Mouse (Mus musculus) testis, adult 2 months (tissue): Measurements from ENCODE around the gene Ifi206. TPM values are rescaled to one million over a fixed set of nuclear protein-coding genes. Genes with fewer than 3 reads are reported as not detected.
A peak's percentile ranks its signal among the peaks of the same experiment; 100 is the strongest.

ENCODE experiments used
- H3K27ac ChIP-seq: fragments of 200-500 bp; 2 replicates; pipeline ENCODE4 v1.5.1; 2012; ENCODE audit warnings: low read depth, low read length; ENCODE audit not compliant: control insufficient read depth, insufficient read depth
- H3K27me3 ChIP-seq: fragments of 200-500 bp; 2 replicates; pipeline ENCODE4 v1.6.1; 2012; ENCODE audit warnings: mild to moderate bottlenecking, low read length, moderate library complexity; ENCODE audit not compliant: control insufficient read depth, insufficient read depth
- H3K36me3 ChIP-seq: fragments of 200-500 bp; 2 replicates; pipeline ENCODE4 v1.6.1; 2012; ENCODE audit warnings: mild to moderate bottlenecking, low read length; ENCODE audit not compliant: control insufficient read depth, insufficient read depth
- H3K4me1 ChIP-seq: fragments of 200-500 bp; 2 replicates; pipeline ENCODE4 v1.6.1; 2012; ENCODE audit warnings: low read length; ENCODE audit not compliant: control insufficient read depth, insufficient read depth
- H3K4me3 ChIP-seq: fragments of 200-500 bp; 2 replicates; pipeline ENCODE4 v1.5.1; 2012; ENCODE audit warnings: low read depth, mild to moderate bottlenecking, low read length, moderate library complexity, mixed read lengths; ENCODE audit not compliant: control insufficient read depth
- CTCF ChIP-seq: fragments of 200-500 bp; IDR thresholded peaks from 2 replicates; pipeline ENCODE4 v1.5.1; 2012; ENCODE audit warnings: low read depth, mild to moderate bottlenecking, inconsistent platforms, low read length, moderate library complexity; ENCODE audit not compliant: control insufficient read depth, insufficient read depth, insufficient replicate concordance
- POLR2A ChIP-seq: fragments of 200-500 bp; IDR thresholded peaks from 2 replicates; pipeline ENCODE4 v1.6.1; 2012; ENCODE audit warnings: low read depth, mild to moderate bottlenecking, inconsistent platforms, low read length, moderate library complexity; ENCODE audit not compliant: control insufficient read depth
- polyA plus RNA-seq: library from polyadenylated mRNA; depleted of rRNA; stranded (reverse); fragments of >200 nt; gene quantifications from 2 replicates; pipeline ENCODE4 v1.2.3, GENCODE M21; 2012

Gene Ifi206
- polyA plus RNA-seq, 1 experiment, result 0.06 TPM

DNA sequence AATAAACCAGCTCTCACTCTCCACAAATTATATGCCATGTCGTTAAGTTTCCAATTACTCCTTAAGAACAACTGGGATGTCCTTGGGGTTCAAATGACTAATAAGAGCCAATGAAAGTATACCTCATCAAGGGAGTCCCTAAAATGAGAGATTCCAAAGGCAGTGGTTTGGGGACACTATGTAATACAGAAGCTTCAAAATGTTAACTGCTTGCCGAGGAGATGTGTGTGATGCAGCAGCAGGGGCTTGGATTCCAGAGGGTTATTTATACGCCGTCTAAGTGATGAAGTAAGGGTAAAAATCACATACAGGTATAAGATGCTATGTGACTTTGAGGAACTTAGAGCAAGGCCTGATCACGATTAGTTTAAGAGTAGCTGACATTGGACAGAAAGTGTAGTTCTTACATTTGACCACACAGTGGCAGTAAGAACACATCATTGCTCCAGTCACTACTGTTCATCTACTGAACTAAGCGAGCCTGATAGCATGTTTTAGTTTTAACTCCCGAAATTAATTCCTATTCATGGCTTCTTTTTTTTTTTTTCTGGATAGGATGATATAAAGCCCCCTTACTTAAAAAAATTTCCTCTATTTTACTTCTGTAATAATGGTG lies 34.6 kb downstream of the Ifi206 start:
- Histone ChIP-seq H3K4me1 (no peaks in the 10 kb centered on the region), H3K27ac (no peak overlapping the region), H3K36me3 (no peaks in the 10 kb centered on the region), H3K27me3 (no peaks in the 10 kb centered on the region), H3K4me3 (no peak overlapping the region)
- TF ChIP-seq CTCF, result peak; percentile 19; the same call in 1 of the 2 replicates
- TF ChIP-seq POLR2A, result no peak

DNA sequence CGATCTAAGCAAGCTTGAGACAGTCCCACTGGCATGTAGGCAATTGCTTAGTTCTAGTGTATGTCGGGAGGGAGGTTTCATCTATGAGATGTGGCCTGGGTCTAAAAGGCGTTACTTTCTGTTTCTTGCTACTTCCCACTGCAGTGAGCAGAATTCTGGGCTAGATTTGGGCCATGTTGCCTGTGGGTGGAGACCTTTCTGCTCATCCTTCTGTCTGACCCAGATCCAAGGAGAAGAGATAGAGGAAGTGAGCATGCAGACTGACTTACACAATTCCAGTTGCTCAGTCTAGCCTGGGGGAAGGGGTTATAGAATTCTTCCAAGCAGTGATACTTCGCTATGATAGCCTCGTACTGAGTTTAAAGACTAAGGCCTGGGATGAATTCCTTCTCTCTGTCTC lies 39.2 kb downstream of the Ifi206 start:
- H3K4me3 ChIP-seq, result no peak overlapping the region
- no peaks in the 10 kb centered on the region for H3K4me1 ChIP-seq
- no peak for TF ChIP-seq CTCF
- TF ChIP-seq POLR2A, result no peak
- H3K36me3 ChIP-seq, result no peaks in the 10 kb centered on the region
- H3K27ac ChIP-seq, result no peak overlapping the region
- no peaks in the 10 kb centered on the region for H3K27me3 ChIP-seq

DNA sequence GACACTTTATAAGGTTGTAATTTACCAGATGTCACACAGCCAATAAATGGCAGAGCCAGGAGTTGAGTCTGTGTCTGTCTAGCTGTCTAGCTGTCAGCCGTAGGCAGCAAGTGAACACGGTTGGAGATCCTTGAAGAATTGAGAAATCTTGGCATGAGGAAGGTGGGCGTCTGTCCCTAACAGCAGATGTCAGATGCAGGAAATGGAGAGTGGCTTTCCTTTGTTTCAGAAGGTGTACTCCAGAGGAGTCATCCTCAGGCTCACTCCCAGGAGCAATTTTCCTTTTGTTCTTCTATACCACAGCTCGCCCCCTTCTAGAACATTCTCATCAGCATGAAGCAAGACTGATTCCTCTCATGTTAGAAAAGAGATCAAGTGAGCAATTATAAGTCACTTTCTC lies 40.2 kb downstream of the Ifi206 start:
- Histone ChIP-seq H3K4me3 (no peak overlapping the region), H3K27me3 (no peaks in the 10 kb centered on the region)
- no peak for TF ChIP-seq CTCF
- no peak for TF ChIP-seq POLR2A

DNA sequence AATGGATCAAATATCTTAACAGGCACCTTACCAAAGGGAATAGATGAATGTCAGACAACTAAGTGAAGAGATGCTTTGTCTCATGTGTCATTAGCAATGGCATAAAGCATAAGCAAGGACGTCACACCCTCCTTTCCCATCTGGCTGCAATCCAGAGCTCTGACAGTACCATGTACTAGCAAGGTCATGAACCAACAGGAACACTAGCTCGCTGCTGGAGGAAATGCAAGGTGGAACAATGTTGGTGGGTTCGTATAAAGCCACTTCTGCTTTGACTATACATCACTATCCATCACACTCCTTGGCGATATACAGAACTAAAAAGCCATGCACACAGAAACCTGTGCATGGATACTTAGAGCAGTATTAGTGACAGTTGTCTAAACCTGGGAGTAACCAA lies 43.8 kb downstream of the Ifi206 start:
- no peak overlapping the region for H3K4me3 ChIP-seq
- no peak overlapping the region for H3K27ac ChIP-seq
- H3K27me3 ChIP-seq, result no peaks in the 10 kb centered on the region
- H3K4me1 ChIP-seq, result no peaks in the 10 kb centered on the region
- no peaks in the 10 kb centered on the region for H3K36me3 ChIP-seq
- TF ChIP-seq POLR2A (no peak), CTCF (no peak)

More for the DNA sequence above, 40.2 kb downstream of the Ifi206 start:
- H3K36me3 ChIP-seq, result no peaks in the 10 kb centered on the region
- H3K27ac ChIP-seq, result no peak overlapping the region
- no peaks in the 10 kb centered on the region for H3K4me1 ChIP-seq

DNA sequence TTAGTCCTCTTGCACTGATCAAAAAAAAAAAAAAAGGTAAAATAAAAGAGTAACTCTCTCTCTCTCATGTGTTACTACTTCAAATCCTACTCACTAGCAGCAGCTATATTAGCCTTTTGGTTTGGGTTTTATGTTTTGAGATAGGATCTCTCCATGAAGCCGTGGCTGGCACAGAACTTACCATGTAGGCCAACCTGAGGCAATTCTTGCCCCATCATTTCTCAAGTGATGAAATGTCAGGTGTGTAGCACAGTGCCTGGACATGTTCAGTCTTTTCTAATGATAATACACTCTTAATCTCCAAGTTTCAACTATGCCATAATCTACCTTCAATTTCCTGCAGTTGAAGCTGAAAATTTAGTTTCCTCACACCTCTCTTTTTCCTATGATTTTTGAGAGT lies 47.8 kb downstream of the Ifi206 start:
- Histone ChIP-seq H3K4me3 (no peak overlapping the region), H3K27me3 (no peaks in the 10 kb centered on the region), H3K36me3 (no peaks in the 10 kb centered on the region), H3K4me1 (no peaks in the 10 kb centered on the region), H3K27ac (no peak overlapping the region)
- TF ChIP-seq CTCF (no peak), POLR2A (no peak)

DNA sequence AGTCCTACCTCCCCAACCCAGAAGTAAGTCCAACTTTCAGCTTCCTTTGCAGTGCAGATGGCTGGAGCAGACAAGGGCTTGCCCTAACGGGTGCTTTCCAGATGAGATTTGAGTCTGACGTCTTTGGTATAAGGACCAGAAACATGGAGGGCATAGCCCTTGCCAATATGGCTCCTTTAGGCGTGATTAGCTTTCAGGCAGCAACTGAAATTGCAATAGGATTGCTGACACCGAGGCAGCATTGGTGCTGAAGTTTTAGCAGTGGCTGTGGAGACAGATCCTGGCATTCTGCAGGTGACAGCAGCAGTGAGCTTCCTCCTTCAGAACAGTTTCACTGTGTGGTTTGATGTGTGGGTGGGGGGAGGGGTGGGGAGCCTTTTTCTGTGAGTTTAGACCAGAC lies 49.6 kb downstream of the Ifi206 start:
- Histone ChIP-seq H3K27ac (no peak overlapping the region), H3K4me3 (no peak overlapping the region), H3K4me1 (no peaks in the 10 kb centered on the region), H3K36me3 (no peaks in the 10 kb centered on the region), H3K27me3 (no peaks in the 10 kb centered on the region)
- TF ChIP-seq CTCF (no peak), POLR2A (no peak)

DNA sequence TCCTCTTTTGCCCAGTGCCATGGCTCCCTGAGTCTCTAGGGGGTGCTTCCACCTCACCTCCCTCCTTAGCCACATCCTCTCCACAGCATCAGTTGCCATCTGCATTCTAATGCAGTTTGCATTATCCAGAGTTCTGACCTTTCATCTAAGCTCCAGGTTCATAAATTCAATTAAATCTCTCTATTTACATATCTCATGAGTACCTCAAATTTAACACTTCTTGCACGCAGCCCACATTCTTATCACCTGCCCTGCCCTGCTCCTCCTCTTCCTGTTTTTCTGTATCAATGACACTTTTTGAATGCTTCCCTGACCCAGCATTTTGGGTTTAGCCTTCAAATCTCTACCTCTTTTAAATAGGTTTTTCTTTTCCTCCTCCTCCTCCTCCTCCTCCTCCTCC lies 50.2 kb downstream of the Ifi206 start:
- Histone ChIP-seq H3K4me3 (no peak overlapping the region), H3K27ac (no peak overlapping the region), H3K27me3 (no peaks in the 10 kb centered on the region), H3K36me3 (no peaks in the 10 kb centered on the region), H3K4me1 (no peaks in the 10 kb centered on the region)
- TF ChIP-seq POLR2A, result no peak
- no peak for TF ChIP-seq CTCF

DNA sequence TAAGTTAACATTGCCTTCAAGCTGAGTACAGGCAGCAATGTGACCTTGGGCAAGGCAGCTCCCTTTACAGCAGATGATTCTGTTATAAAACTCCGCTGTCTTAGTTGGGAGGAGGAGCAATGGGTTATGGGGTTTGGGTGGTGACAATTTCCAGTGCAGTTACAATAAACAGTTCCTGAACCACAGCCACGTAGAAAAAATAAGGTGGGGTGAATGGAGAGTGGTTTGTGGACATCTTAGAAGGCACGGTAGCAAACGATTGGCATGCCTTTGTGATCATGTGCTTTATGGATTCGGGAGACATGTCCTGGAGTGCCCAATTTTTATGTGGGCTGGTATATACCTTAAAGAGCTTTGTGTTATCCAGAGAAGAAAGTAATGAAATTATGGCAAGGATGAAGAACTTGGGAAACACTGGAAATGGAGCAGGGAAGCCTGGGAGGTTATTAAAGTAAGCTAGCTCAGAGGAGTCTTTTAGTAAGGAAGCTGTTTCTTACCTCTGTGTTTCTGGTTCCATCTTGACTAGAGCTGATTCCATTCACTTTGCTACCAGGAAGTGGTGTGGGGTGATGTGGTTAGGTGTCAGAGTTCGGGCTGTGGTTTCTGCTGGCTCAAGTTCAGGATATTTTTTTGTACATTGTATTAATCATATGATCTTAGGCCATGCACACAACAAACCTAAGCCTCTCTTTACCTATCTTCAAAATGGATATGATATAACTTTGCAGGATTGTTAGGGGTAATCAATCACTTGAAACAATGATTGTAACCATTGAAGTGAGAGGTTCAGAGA lies 53.5 kb downstream of the Ifi206 start:
- H3K4me1 ChIP-seq, result no peaks in the 10 kb centered on the region
- H3K4me3 ChIP-seq, result no peak overlapping the region
- no peak for TF ChIP-seq CTCF
- TF ChIP-seq POLR2A, result no peak
- H3K27ac ChIP-seq, result no peak overlapping the region
- no peaks in the 10 kb centered on the region for H3K36me3 ChIP-seq
- no peaks in the 10 kb centered on the region for H3K27me3 ChIP-seq
